Mouse (Mus musculus) E14TG2a.4 (cell line): ENCODE results near the gene Zfp672.

ENCODE experiments used
- H3K27me3 ChIP-seq: 2 replicates; pipeline ENCODE4 v1.6.1; 2014; ENCODE audit warnings: low read length, control low read depth; ENCODE audit not compliant: insufficient read depth
- H3K36me3 ChIP-seq: 2 replicates; pipeline ENCODE4 v1.6.1; 2014; ENCODE audit warnings: low read length, control low read depth; ENCODE audit not compliant: insufficient read depth
- H3K4me1 ChIP-seq: replicated peaks from 2 replicates; pipeline ENCODE4 v1.6.1; 2014; ENCODE audit warnings: low read depth, low read length, control low read depth
- H3K4me3 ChIP-seq: replicated peaks from 2 replicates; pipeline ENCODE4 v1.5.1; 2014; ENCODE audit warnings: mild to moderate bottlenecking, low read length
- H3K9me3 ChIP-seq: 2 replicates; pipeline ENCODE4 v1.6.1; 2014; ENCODE audit warnings: low read length, control low read depth
- CTCF ChIP-seq: conservative IDR thresholded peaks from 2 replicates; pipeline ENCODE4 v1.5.1; 2014; ENCODE audit warnings: low read length
- NANOG ChIP-seq: IDR thresholded peaks from 2 replicates; pipeline ENCODE4 v1.6.1; 2014; ENCODE audit warnings: borderline replicate concordance, low read length, mixed read lengths
- POU5F1 ChIP-seq: IDR thresholded peaks from 2 replicates; pipeline ENCODE4 v1.6.1; 2014; ENCODE audit warnings: low read length, borderline replicate concordance

Gene Zfp672

DNA sequence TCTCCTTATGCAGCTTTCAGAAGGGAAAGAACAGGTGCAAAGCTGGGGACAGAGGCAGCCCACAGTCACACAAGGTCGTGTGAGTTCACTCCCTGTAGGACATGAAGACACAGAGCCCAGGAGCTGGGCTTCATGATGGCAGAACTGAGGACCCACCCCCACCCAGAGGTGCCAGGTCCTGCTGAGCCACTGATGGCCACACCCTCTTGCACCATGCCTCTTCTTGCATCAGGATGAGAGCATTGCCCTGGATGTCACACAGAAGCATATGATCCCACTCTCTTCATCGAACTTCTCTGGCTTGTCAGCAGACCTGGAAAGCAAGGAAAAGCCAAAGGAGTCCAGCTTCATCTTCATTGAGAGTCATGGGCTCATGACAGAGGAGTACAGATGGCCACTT is 55.6 kb downstream of the Zfp672 start, which contains the start of gene 4930438A08Rik:
4930438A08Rik (plus strand) TSS at position 228 of the 400 bp plus-strand sequence.
- no peaks in the 10 kb centered on the region for H3K27me3 ChIP-seq
- no peaks in the 10 kb centered on the region for H3K36me3 ChIP-seq
- H3K4me1 ChIP-seq, result no peaks in the 10 kb centered on the region
- no peak for TF ChIP-seq POU5F1
- TF ChIP-seq CTCF, result no peak
- no peak for TF ChIP-seq NANOG
- H3K9me3 ChIP-seq, result no peaks in the 10 kb centered on the region
- no peak within 1 kb of the TSS for H3K4me3 ChIP-seq

DNA sequence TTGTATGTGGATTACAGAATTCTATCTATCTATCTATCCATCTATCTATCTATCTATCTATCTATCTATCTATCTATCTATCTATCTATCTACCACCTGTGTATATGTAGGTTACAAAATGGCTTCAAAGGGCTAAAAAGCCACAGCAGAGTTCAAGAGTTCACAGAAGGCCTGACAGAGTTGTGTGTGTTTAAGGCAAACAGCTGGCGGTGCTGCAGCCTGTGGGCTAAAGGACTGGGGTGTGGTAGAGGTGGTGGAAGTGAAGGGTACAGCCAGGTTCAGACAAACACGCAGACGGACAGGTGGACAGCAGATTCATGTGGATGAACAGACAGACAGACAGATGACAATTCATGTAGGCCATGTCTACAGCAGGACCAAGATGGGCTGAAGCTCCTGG is 61.9 kb downstream of the Zfp672 start:
- Histone ChIP-seq H3K4me1 (no peaks in the 10 kb centered on the region), H3K4me3 (no peak overlapping the region), H3K27me3 (no peaks in the 10 kb centered on the region), H3K9me3 (no peaks in the 10 kb centered on the region), H3K36me3 (no peaks in the 10 kb centered on the region)
- TF ChIP-seq NANOG, result no peak
- no peak for TF ChIP-seq POU5F1
- TF ChIP-seq CTCF, result no peak
